Comparison of ENCODE assay signal across 8 mouse cellular contexts in the genomic region with DNA sequence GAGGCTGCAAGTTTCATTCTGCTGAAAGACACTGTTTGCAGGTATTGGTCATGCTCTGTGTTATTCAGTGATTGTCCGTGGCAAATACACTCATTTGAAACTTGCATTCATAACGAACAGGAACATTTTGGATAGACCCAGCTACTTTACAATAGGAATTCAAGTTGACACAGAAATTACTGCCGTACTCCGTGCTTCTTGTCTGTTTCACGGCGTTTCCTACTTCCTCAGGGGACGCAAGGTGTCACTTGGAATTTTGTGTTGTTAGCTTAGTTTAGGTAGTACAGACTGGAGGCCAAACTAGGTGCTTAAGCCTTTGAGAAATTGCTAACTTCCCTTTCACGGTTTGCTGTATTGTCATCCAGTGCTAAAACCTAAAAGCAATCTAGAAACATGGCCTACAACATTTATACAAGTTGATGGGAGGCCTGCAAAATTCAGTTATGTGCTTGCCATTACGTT. TPM values are rescaled to one million over a fixed set of nuclear protein-coding genes. Genes with fewer than 3 reads are reported as not detected.
DNase-seq lines count a peak whose midpoint lies in the region; ATAC-seq lines count a peak whose summit lies in the region.

No protein-coding gene starts in this region.

- peak overlapping the region; percentile 77; the same call in 1 of the 2 replicates for H3K9ac ChIP-seq in kidney, embryonic 15.5 days
- no peak overlapping the region for H3K9ac ChIP-seq in midbrain, embryonic 12.5 days (replicated peaks)

- ATAC-seq in kidney, embryonic 15.5 days (replicated peaks; ENCODE audit: low FRiP score), result no peak
- ATAC-seq in midbrain, embryonic 12.5 days (ENCODE audit: low FRiP score, low read depth), result no peak

- peak overlapping the region; percentile 63 for H3K4me2 ChIP-seq in kidney, embryonic 15.5 days
- peak overlapping the region; percentile 86 for H3K4me2 ChIP-seq in midbrain, embryonic 12.5 days (replicated peaks)

- 58% methylated on average over 9 of the region's 9 CpGs for WGBS in kidney, embryonic 15.5 days
- WGBS in hindbrain, embryonic 10.5 days, result 71% methylated on average over 9 of the region's 9 CpGs
- 70% methylated on average over 9 of the region's 9 CpGs for WGBS in midbrain, embryonic 12.5 days

- H3K36me3 ChIP-seq in kidney, embryonic 15.5 days, result no peaks in the 10 kb centered on the region
- H3K36me3 ChIP-seq in hindbrain, embryonic 10.5 days, result no peaks in the 10 kb centered on the region
- no peaks in the 10 kb centered on the region for H3K36me3 ChIP-seq in midbrain, embryonic 12.5 days

- H3K4me3 ChIP-seq in kidney, embryonic 15.5 days (replicated peaks), result peak overlapping the region; percentile 81
- peak overlapping the region; percentile 85 for H3K4me3 ChIP-seq in hindbrain, embryonic 10.5 days
- peak overlapping the region; percentile 96 for H3K4me3 ChIP-seq in midbrain, embryonic 12.5 days

- H3K4me1 ChIP-seq in kidney, embryonic 15.5 days, result peaks cover 16% of the 10 kb centered on the region
- peaks cover 15% of the 10 kb centered on the region for H3K4me1 ChIP-seq in hindbrain, embryonic 10.5 days (replicated peaks)
- H3K4me1 ChIP-seq in midbrain, embryonic 12.5 days, result peaks cover 5% of the 10 kb centered on the region

- H3K9me3 ChIP-seq in kidney, embryonic 15.5 days (replicated peaks), result no peaks in the 10 kb centered on the region
- H3K9me3 ChIP-seq in hindbrain, embryonic 10.5 days, result no peaks in the 10 kb centered on the region
- H3K9me3 ChIP-seq in midbrain, embryonic 12.5 days, result no peaks in the 10 kb centered on the region

- H3K27ac ChIP-seq in kidney, embryonic 15.5 days, result peak overlapping the region; percentile 89; the same call in 1 of the 2 replicates
- H3K27ac ChIP-seq in hindbrain, embryonic 10.5 days, result no peak overlapping the region
- H3K27ac ChIP-seq in midbrain, embryonic 12.5 days (replicated peaks), result no peak overlapping the region

- DNase-seq in kidney, postnatal 4 days, result no peak
- peak; percentile 26 for DNase-seq in Muller cell, postnatal 12 days (ENCODE audit: inconsistent ontology term)
- DNase-seq in hindbrain, embryonic 10.5 days (ENCODE audit: low spot score), result no peak
- no peak for DNase-seq in adrenal gland, postnatal 10 days
- no peak for DNase-seq in gastrocnemius, adult 8-10 months (ENCODE audit: low spot score in 2 of 2)
- DNase-seq in cerebellum, postnatal 36 days, result no peak

- H3K27me3 ChIP-seq in kidney, embryonic 15.5 days, result no peaks in the 10 kb centered on the region
- peaks cover 18% of the 10 kb centered on the region; the same call in 1 of the 2 replicates for H3K27me3 ChIP-seq in hindbrain, embryonic 10.5 days (ENCODE audit: insufficient read depth, poor library complexity, severe bottlenecking)
- peaks cover 11% of the 10 kb centered on the region for H3K27me3 ChIP-seq in midbrain, embryonic 12.5 days

RNA-seq across cellular contexts. Expression of a gene that starts 1.2 kb away (rescaled TPM):
- polyA plus RNA-seq in kidney, embryonic 15.5 days (2015; fragmentation: Nextera tagmentation; extraction: Ambion mirVana), result not detected in 2 replicates
- polyA plus RNA-seq in hindbrain, embryonic 10.5 days (2016; fragmentation: Nextera tagmentation; extraction: Ambion mirVana), result not detected in 2 replicates
- polyA plus RNA-seq in midbrain, embryonic 12.5 days (2016; fragmentation: Nextera tagmentation; extraction: Ambion mirVana), result not detected in 2 replicates
- total RNA-seq in adrenal gland, postnatal 10 days (2021), result not detected
- total RNA-seq in gastrocnemius, adult 8-10 months (2022), result not detected

RNA-seq across cellular contexts. Expression of a gene that starts 1.5 kb away (rescaled TPM):
- 36.5 and 40.6 TPM in 2 replicates for polyA plus RNA-seq in kidney, embryonic 15.5 days (2015; fragmentation: Nextera tagmentation; extraction: Ambion mirVana)
- 12.9 and 17.1 TPM in 2 replicates for polyA plus RNA-seq in hindbrain, embryonic 10.5 days (2016; fragmentation: Nextera tagmentation; extraction: Ambion mirVana)
- polyA plus RNA-seq in midbrain, embryonic 12.5 days (2016; fragmentation: Nextera tagmentation; extraction: Ambion mirVana), result 15.6 and 18.9 TPM in 2 replicates
- 10 to 100 TPM; 40.2 to 45.4 TPM for total RNA-seq in adrenal gland, postnatal 10 days (2021)
- total RNA-seq in gastrocnemius, adult 8-10 months (2022), result 10 to 100 TPM; 19.5 to 22.2 (median 21.1) TPM
